Mouse (Mus musculus): ENCODE measurements around the gene Cdk6. TPM values are rescaled to one million over a fixed set of nuclear protein-coding genes. Genes with fewer than 3 reads are reported as not detected.
A peak's percentile ranks its signal among the peaks of the same experiment; 100 is the strongest.
"Not testable (repeated sequence)": the region's sequence is repeated elsewhere in the genome, so short reads cannot be mapped to it uniquely, and the experiment has no call there.

Gene Cdk6
- polyA plus RNA-seq, 1 experiment: 30.9 TPM

GRCm38 (mm10) chr5:3324116-3324515 is 17.2 kb upstream of the Cdk6 start:
- TF ChIP-seq MYOG (IDR thresholded peaks at IDR 0.05; ENCODE audit: control insufficient read depth, extremely low read depth, insufficient read length) (no peak), FOSL1 (IDR thresholded peaks at IDR 0.05; ENCODE audit: insufficient read depth, low read length, poor library complexity, severe bottlenecking) (no peak)

DNA sequence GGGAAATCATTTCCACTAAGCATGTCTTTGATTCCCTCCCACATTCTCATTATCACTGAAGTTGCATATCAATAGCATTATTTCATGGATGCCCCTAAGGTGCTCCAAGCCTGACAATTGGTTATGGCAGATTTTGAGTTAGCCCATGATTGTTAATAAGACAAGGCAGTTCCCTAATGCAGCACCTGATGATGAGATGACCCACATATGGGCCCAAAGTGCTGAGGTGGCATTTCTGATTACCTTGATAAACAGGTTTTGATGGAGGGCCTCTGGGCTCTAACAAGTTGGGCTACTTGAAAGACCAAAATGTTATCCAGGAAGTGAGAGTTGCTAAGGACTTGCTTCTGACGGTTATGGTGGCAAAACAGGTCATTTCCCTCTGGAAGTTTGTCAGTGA is 11.9 kb upstream of the Cdk6 start:
- Histone ChIP-seq H3K36me3 (ENCODE audit: control insufficient read depth, insufficient read depth) (peaks cover 6% of the 10 kb centered on the region), H3K4me3 (ENCODE audit: insufficient read depth, poor library complexity, severe bottlenecking) (no peak overlapping the region), H3K79me2 (ENCODE audit: control insufficient read depth, insufficient read depth) (no peaks in the 10 kb centered on the region), H3K27me3 (ENCODE audit: control insufficient read depth, insufficient read depth, insufficient read length) (no peaks in the 10 kb centered on the region), H3K79me3 (ENCODE audit: low read depth) (no peaks in the 10 kb centered on the region), H3ac (ENCODE audit: control insufficient read depth, insufficient read length, low read depth) (no peak overlapping the region)
- TF ChIP-seq FOSL1 (IDR thresholded peaks at IDR 0.05; ENCODE audit: insufficient read depth, low read length, poor library complexity, severe bottlenecking) (no peak), CTCF (IDR thresholded peaks at IDR 0.05; ENCODE audit: control insufficient read depth, insufficient read depth, insufficient read length) (no peak), USF1 (IDR thresholded peaks at IDR 0.05; ENCODE audit: low read depth) (no peak), MYOD1 (IDR thresholded peaks at IDR 0.05; ENCODE audit: control insufficient read depth, insufficient read length, low read depth) (no peak), CEBPB (IDR thresholded peaks at IDR 0.05; ENCODE audit: low read depth) (no peak), MYOG (IDR thresholded peaks at IDR 0.05; ENCODE audit: control insufficient read depth, extremely low read depth, insufficient read length) (no peak), MAX (IDR thresholded peaks at IDR 0.05) (no peak)

More at GRCm38 (mm10) chr5:3324116-3324515, 17.2 kb upstream of the Cdk6 start:
- Histone ChIP-seq H3K79me2 (ENCODE audit: control insufficient read depth, insufficient read depth) (no peaks in the 10 kb centered on the region), H3K27me3 (ENCODE audit: control insufficient read depth, insufficient read depth, insufficient read length) (no peaks in the 10 kb centered on the region), H3K79me3 (ENCODE audit: low read depth) (no peaks in the 10 kb centered on the region), H3K4me3 (ENCODE audit: insufficient read depth, poor library complexity, severe bottlenecking) (no peak overlapping the region), H3K36me3 (ENCODE audit: control insufficient read depth, insufficient read depth) (peaks cover 11% of the 10 kb centered on the region), H3ac (ENCODE audit: control insufficient read depth, insufficient read length, low read depth) (no peak overlapping the region)

DNA sequence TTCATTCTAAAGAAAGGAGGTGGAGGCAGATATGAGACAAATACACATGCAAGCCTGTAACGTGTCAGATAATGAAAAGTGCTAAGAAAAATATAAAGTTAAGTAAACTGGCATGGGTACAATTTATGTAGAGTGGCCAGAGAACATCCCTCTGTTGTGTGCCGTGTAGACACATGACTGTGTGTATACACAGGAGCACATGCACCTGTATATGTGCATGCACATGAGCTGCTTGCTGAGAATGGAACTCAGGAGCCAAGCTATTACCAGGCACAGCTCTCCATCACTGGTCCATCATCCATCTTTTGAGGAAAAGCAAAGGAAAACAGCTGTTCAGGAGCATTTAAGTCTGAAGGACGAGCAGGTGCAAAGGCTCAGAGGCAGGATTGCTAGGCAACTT is 10.4 kb upstream of the Cdk6 start:
- TF ChIP-seq MAX (IDR thresholded peaks at IDR 0.05) (no peak), MYOD1 (IDR thresholded peaks at IDR 0.05; ENCODE audit: control insufficient read depth, insufficient read length, low read depth) (no peak), CEBPB (IDR thresholded peaks at IDR 0.05; ENCODE audit: low read depth) (no peak), USF1 (IDR thresholded peaks at IDR 0.05; ENCODE audit: low read depth) (no peak), CTCF (IDR thresholded peaks at IDR 0.05; ENCODE audit: control insufficient read depth, insufficient read depth, insufficient read length) (no peak)
- H3K27me3 ChIP-seq (ENCODE audit: control insufficient read depth, insufficient read depth, insufficient read length): no peaks in the 10 kb centered on the region
- no peak overlapping the region for H3ac ChIP-seq (ENCODE audit: control insufficient read depth, insufficient read length, low read depth)
- no peak overlapping the region for H3K4me3 ChIP-seq (ENCODE audit: insufficient read depth, poor library complexity, severe bottlenecking)
- peaks cover under 1% of the 10 kb centered on the region for H3K36me3 ChIP-seq (ENCODE audit: control insufficient read depth, insufficient read depth)
- H3K79me2 ChIP-seq (ENCODE audit: control insufficient read depth, insufficient read depth): no peaks in the 10 kb centered on the region
- H3K79me3 ChIP-seq (ENCODE audit: low read depth): no peaks in the 10 kb centered on the region

DNA sequence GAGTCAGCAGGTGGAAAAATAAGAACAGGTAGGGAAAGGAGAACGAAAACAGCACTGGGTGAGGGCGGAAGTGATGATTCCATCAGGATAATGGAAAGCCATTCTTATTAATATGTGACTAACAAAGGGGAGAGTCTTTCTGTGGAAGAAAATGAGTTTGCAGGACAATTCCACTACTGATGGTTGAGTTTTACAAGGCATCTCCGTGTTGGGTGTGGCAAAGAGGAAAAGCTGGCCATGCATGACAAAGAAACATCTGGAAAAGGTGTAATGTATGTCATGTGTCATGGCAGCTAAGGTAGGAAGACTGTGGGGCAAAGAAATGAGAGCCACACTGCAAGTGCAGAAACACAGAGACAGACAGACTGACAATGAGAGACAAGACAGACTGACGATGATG is 8.3 kb upstream of the Cdk6 start:
- not testable (repeated sequence) for H3K4me3 ChIP-seq (ENCODE audit: insufficient read depth, poor library complexity, severe bottlenecking); H3K79me2 ChIP-seq (ENCODE audit: control insufficient read depth, insufficient read depth); H3K79me3 ChIP-seq (ENCODE audit: low read depth); H3ac ChIP-seq (ENCODE audit: control insufficient read depth, insufficient read length, low read depth); H3K27me3 ChIP-seq (ENCODE audit: control insufficient read depth, insufficient read depth, insufficient read length); H3K36me3 ChIP-seq (ENCODE audit: control insufficient read depth, insufficient read depth)

- H3K27me3 ChIP-seq (ENCODE audit: control insufficient read depth, insufficient read depth, insufficient read length); H3K36me3 ChIP-seq (ENCODE audit: control insufficient read depth, insufficient read depth): not testable (repeated sequence)
- H3K4me3 ChIP-seq (ENCODE audit: insufficient read depth, poor library complexity, severe bottlenecking): peak overlapping the region; percentile 75
- H3K79me2 ChIP-seq (ENCODE audit: control insufficient read depth, insufficient read depth): peaks cover 52% of the 10 kb centered on the region
- H3ac ChIP-seq (ENCODE audit: control insufficient read depth, insufficient read length, low read depth): peak overlapping the region; percentile 61
- H3K79me3 ChIP-seq (ENCODE audit: low read depth): peaks cover 36% of the 10 kb centered on the region
These were observed 786 bp upstream of the Cdk6 start for GRCm38 (mm10) chr5:3340340-3341058.

- TF ChIP-seq MYOD1 (IDR thresholded peaks at IDR 0.05; ENCODE audit: control insufficient read depth, insufficient read length, low read depth): no peak
- TF ChIP-seq MAX (IDR thresholded peaks at IDR 0.05): no peak
- TF ChIP-seq CTCF (IDR thresholded peaks at IDR 0.05; ENCODE audit: control insufficient read depth, insufficient read depth, insufficient read length): peak; percentile 2
- Histone ChIP-seq H3K4me3 (ENCODE audit: insufficient read depth, poor library complexity, severe bottlenecking) (peak overlapping the region; percentile 75), H3K79me2 (ENCODE audit: control insufficient read depth, insufficient read depth) (peaks cover 69% of the 10 kb centered on the region), H3K27me3 (ENCODE audit: control insufficient read depth, insufficient read depth, insufficient read length) (no peaks in the 10 kb centered on the region), H3K36me3 (ENCODE audit: control insufficient read depth, insufficient read depth) (peaks cover 19% of the 10 kb centered on the region), H3K79me3 (ENCODE audit: low read depth) (peaks cover 52% of the 10 kb centered on the region), H3ac (ENCODE audit: control insufficient read depth, insufficient read length, low read depth) (peak overlapping the region; percentile 61)
These were observed 866 bp downstream of the Cdk6 start for GRCm38 (mm10) chr5:3341931-3342770.
